Mouse (Mus musculus) ZHBTc4 (cell line): ENCODE results near the gene Lrrc23.
A peak's percentile ranks its signal among the peaks of the same experiment; 100 is the strongest.
"Not testable (repeated sequence)": the region's sequence is repeated elsewhere in the genome, so short reads cannot be mapped to it uniquely, and the experiment has no call there.

Source experiments
- DNase-seq: peaks from one replicate; pipeline ENCODE4 v3.0.0-alpha.2; 2011; ENCODE audit warnings: low read depth, low spot score

Gene Lrrc23

GRCm38 (mm10) chr6:124779222-124779983, at the start of gene Lrrc23:
Gene Lrrc23 (minus strand): TSS chr6:124779727.
- peak; percentile 75 for DNase-seq

GRCm38 (mm10) chr6:124828101-124828592, 48.6 kb upstream of the Lrrc23 start:
- DNase-seq = peak; percentile 90

- no peak for DNase-seq
Measured at GRCm38 (mm10) chr6:124822049-124822448, 42.5 kb upstream of the Lrrc23 start.

GRCm38 (mm10) chr6:124820891-124821290, 41.4 kb upstream of the Lrrc23 start:
- DNase-seq = no peak

- DNase-seq = no peak
Measured at GRCm38 (mm10) chr6:124817971-124818370, 38.4 kb upstream of the Lrrc23 start.

- no peak for DNase-seq
Measured at GRCm38 (mm10) chr6:124817563-124817962, 38.0 kb upstream of the Lrrc23 start.

GRCm38 (mm10) chr6:124817125-124817524, 37.6 kb upstream of the Lrrc23 start:
- DNase-seq = no peak

- no peak for DNase-seq
Measured at GRCm38 (mm10) chr6:124816611-124817010, 37.1 kb upstream of the Lrrc23 start.

GRCm38 (mm10) chr6:124814858-124815774, 35.6 kb upstream of the Lrrc23 start:
- no peak for DNase-seq

GRCm38 (mm10) chr6:124814448-124814847, 34.9 kb upstream of the Lrrc23 start:
- DNase-seq = peak; percentile 24

- DNase-seq = peak; percentile 93
Measured at GRCm38 (mm10) chr6:124813933-124814332, 34.4 kb upstream of the Lrrc23 start, which contains the start of gene Tpi1. Gene Tpi1 (minus strand): TSS chr6:124814296.

GRCm38 (mm10) chr6:124813496-124813895, 34.0 kb upstream of the Lrrc23 start:
- peak; percentile 76 for DNase-seq

GRCm38 (mm10) chr6:124812848-124813247, 33.3 kb upstream of the Lrrc23 start:
- DNase-seq = no peak

- DNase-seq = peak; percentile 21
Measured at GRCm38 (mm10) chr6:124811701-124812560, 32.4 kb upstream of the Lrrc23 start.

- no peak for DNase-seq
Measured at GRCm38 (mm10) chr6:124811403-124811665, 31.8 kb upstream of the Lrrc23 start.

- not testable (repeated sequence) for DNase-seq
Measured at GRCm38 (mm10) chr6:124810566-124811402, 31.3 kb upstream of the Lrrc23 start.

- DNase-seq = peak; percentile 16
Measured at GRCm38 (mm10) chr6:124809775-124810538, 30.4 kb upstream of the Lrrc23 start.

GRCm38 (mm10) chr6:124809052-124809774, 29.7 kb upstream of the Lrrc23 start:
- peak; percentile 48 for DNase-seq

- DNase-seq = peak; percentile 69
Measured at GRCm38 (mm10) chr6:124808358-124809012, 29.0 kb upstream of the Lrrc23 start, which contains the start of gene Spsb2. Gene Spsb2 (plus strand): TSS chr6:124808661.
